Mouse (Mus musculus): ENCODE results near the gene Sap30l. TPM values are rescaled to one million over a fixed set of nuclear protein-coding genes. Genes with fewer than 3 reads are reported as not detected.
A peak's percentile ranks its signal among the peaks of the same experiment; 100 is the strongest.

The Sap30l gene
- total RNA-seq (2012; rRNA removed): 23.1 and 28.0 TPM in 2 replicates
- 16.8 and 17.1 TPM in 2 replicates for total RNA-seq (2014; rRNA removed)
- polyA plus RNA-seq (2012; ENCODE audit: insufficient read length, low read depth): 20.8 and 23.0 TPM in 2 replicates

DNA sequence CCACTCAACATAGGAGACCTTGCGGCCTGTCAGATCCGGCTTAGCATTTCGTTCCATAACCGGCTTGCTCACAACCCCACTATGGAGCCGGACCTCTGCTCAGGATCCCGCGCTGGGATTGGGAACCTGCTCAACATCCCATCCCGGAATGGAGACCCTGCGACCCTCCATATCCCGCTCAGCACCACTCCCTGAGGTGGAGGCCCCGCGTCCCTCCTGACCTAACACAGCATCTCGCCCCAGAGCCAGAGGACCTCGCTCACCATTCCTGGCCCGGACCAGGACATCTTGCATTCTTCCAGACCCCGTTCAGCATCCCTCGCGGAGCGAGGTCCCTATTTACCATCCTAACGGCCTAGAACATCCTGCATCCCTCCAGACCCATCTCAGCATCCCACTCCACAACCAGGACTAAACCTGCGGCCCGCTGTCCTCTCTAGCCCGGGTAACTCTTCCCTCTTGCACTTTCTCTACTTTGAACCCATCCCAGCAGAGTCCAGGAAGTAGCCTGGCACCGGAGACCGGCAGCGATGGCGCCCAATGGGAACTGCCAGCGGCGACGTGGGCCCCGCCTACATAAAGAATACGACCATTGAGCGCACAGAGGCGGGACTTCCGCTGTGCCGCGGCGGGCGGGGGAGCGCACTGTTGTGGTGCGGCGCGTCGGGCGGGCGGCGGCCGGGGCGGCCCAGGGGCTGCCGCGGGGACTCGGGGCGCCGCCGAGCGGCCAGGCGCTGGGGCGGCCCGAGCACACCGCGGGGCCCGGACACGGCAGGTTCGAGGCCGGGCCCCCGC is at the start of gene Sap30l:
Gene Sap30l, plus strand, starts transcription at position 667 of the 795 bp plus-strand sequence.
- dilution Hi-C loops (cut with MboI; ENCODE audit: extremely low pct_ligation_motif_present, extremely low pct_unique_long_range_greater_than_20kb, low sequenced_read_pairs) (no loop called here), in situ Hi-C loops (cut with MboI; ENCODE audit: low pct_ligation_motif_present, low pct_unique_long_range_greater_than_20kb, low sequenced_read_pairs) (loop anchor here (5.0 to 10.0 kb wide), 2 partner anchors 136 to 284 kb away; no protein-coding TSS in a partner anchor)
- Histone ChIP-seq H3K9ac (ENCODE audit: insufficient read depth, low read depth) (peak within 1 kb of the TSS; percentile 70), H3K4me1 (ENCODE audit: control insufficient read depth in 1 of 2, insufficient read depth in 2 of 2) (peaks cover 7 to 24% of the 10 kb centered on the region in 2 experiments; a peak in 3 of 4 replicates), H3K36me3 (replicated peaks in 1 of 2; ENCODE audit: control insufficient read depth in 1 of 2, insufficient read depth in 1 of 2, low read length in 1 of 2) (peaks cover 0 to 8% of the 10 kb centered on the region in 2 experiments), H3K27me3 (replicated peaks) (peaks cover 13% of the 10 kb centered on the region), H3K27ac (ENCODE audit: insufficient read depth, low read depth) (no peak within 1 kb of the TSS), H3K79me2 (replicated peaks; ENCODE audit: control insufficient read depth, extremely low read depth, insufficient read depth, poor library complexity, severe bottlenecking) (no peaks in the 10 kb centered on the region), H3K9me3 (replicated peaks; ENCODE audit: low read length) (no peaks in the 10 kb centered on the region), H3K4me3 (replicated peaks in 1 of 3; ENCODE audit: low read depth in 2 of 3, low read length in 2 of 3, poor library complexity in 1 of 3) (peak within 1 kb of the TSS; percentile 73 to 97 (median 74)), H3K4me2 (ENCODE audit: insufficient read depth, low read depth, poor library complexity, severe bottlenecking) (peak within 1 kb of the TSS; percentile 83)
- no peak for TF ChIP-seq EP300 (IDR thresholded peaks at IDR 0.05; ENCODE audit: low read length)
- TF ChIP-seq ELF1 (IDR thresholded peaks at IDR 0.05; ENCODE audit: low read depth, low read length): peak; percentile 99
- peak; percentile 74 for TF ChIP-seq HCFC1 (IDR thresholded peaks at IDR 0.05; ENCODE audit: low read depth, low read length)
- no peak for TF ChIP-seq ZC3H11A (IDR thresholded peaks at IDR 0.05; ENCODE audit: low read depth, low read length)
- TF ChIP-seq ZKSCAN1 (IDR thresholded peaks at IDR 0.05; ENCODE audit: borderline replicate concordance, low read depth, low read length): no peak
- no peak for TF ChIP-seq MEF2A (IDR thresholded peaks at IDR 0.05; ENCODE audit: borderline replicate concordance, low read depth, low read length)
- TF ChIP-seq SIN3A (IDR thresholded peaks at IDR 0.05; ENCODE audit: low read length): peak; percentile 67
- TF ChIP-seq USF1 (IDR thresholded peaks at IDR 0.05; ENCODE audit: low read depth, low read length): no peak
- TF ChIP-seq NRF1 (IDR thresholded peaks at IDR 0.05; ENCODE audit: low read depth, low read length): no peak; the same call in 1 of the 2 replicates
- TF ChIP-seq POLR2AphosphoS2 (IDR thresholded peaks at IDR 0.05; ENCODE audit: low read depth, low read length): peak; percentile 81; the same call in 1 of the 2 replicates
- no peak for TF ChIP-seq MAX (IDR thresholded peaks at IDR 0.05; ENCODE audit: low read length)
- TF ChIP-seq CHD2 (IDR thresholded peaks at IDR 0.05; ENCODE audit: low read length): peak; percentile 95
- TF ChIP-seq IRF4 (IDR thresholded peaks at IDR 0.05; ENCODE audit: low read depth, low read length): peak; percentile 55
- TF ChIP-seq MYC (IDR thresholded peaks at IDR 0.05; ENCODE audit: low read depth, low read length): no peak
- TF ChIP-seq RCOR1 (conservative IDR thresholded peaks at IDR 0.05; ENCODE audit: low read depth, low read length): peak; percentile 22; the same call in 1 of the 2 replicates
- TF ChIP-seq NELFE (IDR thresholded peaks at IDR 0.05; ENCODE audit: low read depth, low read length): peak; percentile 95
- peak; percentile 65 for TF ChIP-seq MXI1 (IDR thresholded peaks at IDR 0.05; ENCODE audit: low read depth, low read length)
- TF ChIP-seq ZNF384 (IDR thresholded peaks at IDR 0.05; ENCODE audit: low read depth, low read length): no peak
- TF ChIP-seq PAX5 (IDR thresholded peaks at IDR 0.05; ENCODE audit: low read length): no peak
- 0 out of 2 replicates have a peak, but pooled peaks have one; percentile 6 for TF ChIP-seq KAT2A (IDR thresholded peaks at IDR 0.05; ENCODE audit: insufficient replicate concordance, low read length)
- no peak for TF ChIP-seq BHLHE40 (IDR thresholded peaks at IDR 0.05; ENCODE audit: low read depth, low read length)
- peak; percentile 87 for TF ChIP-seq ZMIZ1 (IDR thresholded peaks at IDR 0.05; ENCODE audit: low read depth, low read length)
- peak; percentile 78 for TF ChIP-seq TCF12 (IDR thresholded peaks at IDR 0.05; ENCODE audit: low read depth, low read length)
- no peak for TF ChIP-seq USF2 (conservative IDR thresholded peaks at IDR 0.05; ENCODE audit: low read depth, low read length)
- peak; percentile 90 for TF ChIP-seq POLR2A (IDR thresholded peaks at IDR 0.05; ENCODE audit: low read depth, low read length)
- peak; percentile 90 for TF ChIP-seq TBP (conservative IDR thresholded peaks at IDR 0.05; ENCODE audit: low read depth, low read length)
- no peak for TF ChIP-seq SMC3 (IDR thresholded peaks at IDR 0.05; ENCODE audit: low read depth, low read length)
- TF ChIP-seq CHD1 (IDR thresholded peaks at IDR 0.05; ENCODE audit: low read depth, low read length): no peak
- no peak for TF ChIP-seq JUN (IDR thresholded peaks at IDR 0.05; ENCODE audit: insufficient read depth, low read depth, low read length)
- TF ChIP-seq MAZ (IDR thresholded peaks at IDR 0.05; ENCODE audit: low read depth, low read length): peak; percentile 87
- peak; percentile 96 for DNase-seq (ENCODE audit: extremely low read depth)

Data from CH12.LX (cell line).